Mouse (Mus musculus): ENCODE data around the gene Lurap1l. TPM values are rescaled to one million over a fixed set of nuclear protein-coding genes. Genes with fewer than 3 reads are reported as not detected.

Gene Lurap1l
- polyA plus RNA-seq, 1 experiment from 2014 or later = 5.7 TPM

DNA sequence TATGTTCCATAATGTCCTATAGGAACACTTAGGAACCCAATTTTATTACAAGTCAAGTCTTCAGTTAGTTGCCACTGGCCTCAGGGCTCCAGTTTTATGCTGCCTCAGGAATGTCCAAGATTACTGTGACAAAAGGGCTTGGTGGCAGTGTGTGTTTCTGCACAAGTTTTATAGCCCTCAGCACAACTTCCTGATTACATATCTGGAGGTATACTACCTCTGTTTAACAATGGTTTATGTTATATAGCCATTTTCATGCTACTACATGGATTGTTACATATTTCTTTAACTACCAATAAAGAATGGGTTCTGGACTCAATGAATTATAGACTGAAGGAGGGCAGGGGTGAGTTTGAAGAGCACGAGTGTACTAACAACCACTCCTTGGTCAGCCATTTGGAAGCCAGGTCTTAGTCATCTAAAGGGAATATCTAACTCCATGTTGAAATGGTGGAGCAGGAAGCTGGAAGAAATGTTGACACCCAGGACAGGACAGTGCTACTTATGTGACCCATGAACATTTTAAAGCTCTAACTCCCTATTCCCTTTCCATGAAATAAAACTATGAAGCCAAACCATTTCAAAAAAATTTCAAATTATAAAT, 28.3 kb upstream of the Lurap1l start:
- no peak overlapping the region for H3K4me3 ChIP-seq (ENCODE audit: low read depth, low read length)
- no peak overlapping the region for H3K27ac ChIP-seq (ENCODE audit: low read length)
- WGBS (ENCODE audit: insufficient replicate concordance) = 54% methylated on average over 1 of the region's 1 CpGs
- H3K4me2 ChIP-seq (ENCODE audit: low read depth, low read length) = no peak overlapping the region
- no peak for ATAC-seq (ENCODE audit: low read depth)
- no peaks in the 10 kb centered on the region for H3K9me3 ChIP-seq (replicated peaks; ENCODE audit: control insufficient read depth, low read length)
- no peaks in the 10 kb centered on the region for H3K36me3 ChIP-seq (ENCODE audit: control insufficient read depth, insufficient read depth)
- H3K4me1 ChIP-seq (ENCODE audit: control insufficient read depth, low read depth, low read length) = no peaks in the 10 kb centered on the region
- no peak overlapping the region for H3K9ac ChIP-seq (ENCODE audit: low read depth, low read length)
- no peaks in the 10 kb centered on the region for H3K27me3 ChIP-seq (ENCODE audit: control insufficient read depth, insufficient read depth, low read depth, low read length)

- ATAC-seq (ENCODE audit: low read depth) = no peak
- H3K27ac ChIP-seq (ENCODE audit: low read length) = no peak overlapping the region
Observed at GRCm38 (mm10) chr4:80886631-80887030, 23.8 kb upstream of the Lurap1l start.

GRCm38 (mm10) chr4:80891004-80891403, 19.4 kb upstream of the Lurap1l start:
- Histone ChIP-seq H3K9me3 (replicated peaks; ENCODE audit: control insufficient read depth, low read length) (no peaks in the 10 kb centered on the region), H3K27me3 (ENCODE audit: control insufficient read depth, insufficient read depth, low read depth, low read length) (no peaks in the 10 kb centered on the region), H3K9ac (ENCODE audit: low read depth, low read length) (no peak overlapping the region), H3K4me3 (ENCODE audit: low read depth, low read length) (no peak overlapping the region), H3K36me3 (ENCODE audit: control insufficient read depth, insufficient read depth) (no peaks in the 10 kb centered on the region), H3K4me1 (ENCODE audit: control insufficient read depth, low read depth, low read length) (no peaks in the 10 kb centered on the region), H3K4me2 (ENCODE audit: low read depth, low read length) (no peak overlapping the region), H3K27ac (ENCODE audit: low read length) (no peak overlapping the region)
- 67% methylated on average over 6 of the region's 6 CpGs for WGBS (ENCODE audit: insufficient replicate concordance)
- ATAC-seq (ENCODE audit: low read depth) = no peak

More at GRCm38 (mm10) chr4:80886631-80887030, 23.8 kb upstream of the Lurap1l start:
- no peaks in the 10 kb centered on the region for H3K4me1 ChIP-seq (ENCODE audit: control insufficient read depth, low read depth, low read length)
- no peaks in the 10 kb centered on the region for H3K27me3 ChIP-seq (ENCODE audit: control insufficient read depth, insufficient read depth, low read depth, low read length)
- 54% methylated on average over 4 of the region's 4 CpGs for WGBS (ENCODE audit: insufficient replicate concordance)
- no peak overlapping the region for H3K9ac ChIP-seq (ENCODE audit: low read depth, low read length)
- no peaks in the 10 kb centered on the region for H3K36me3 ChIP-seq (ENCODE audit: control insufficient read depth, insufficient read depth)
- no peak overlapping the region for H3K4me3 ChIP-seq (ENCODE audit: low read depth, low read length)
- H3K9me3 ChIP-seq (replicated peaks; ENCODE audit: control insufficient read depth, low read length) = no peaks in the 10 kb centered on the region
- H3K4me2 ChIP-seq (ENCODE audit: low read depth, low read length) = no peak overlapping the region

DNA sequence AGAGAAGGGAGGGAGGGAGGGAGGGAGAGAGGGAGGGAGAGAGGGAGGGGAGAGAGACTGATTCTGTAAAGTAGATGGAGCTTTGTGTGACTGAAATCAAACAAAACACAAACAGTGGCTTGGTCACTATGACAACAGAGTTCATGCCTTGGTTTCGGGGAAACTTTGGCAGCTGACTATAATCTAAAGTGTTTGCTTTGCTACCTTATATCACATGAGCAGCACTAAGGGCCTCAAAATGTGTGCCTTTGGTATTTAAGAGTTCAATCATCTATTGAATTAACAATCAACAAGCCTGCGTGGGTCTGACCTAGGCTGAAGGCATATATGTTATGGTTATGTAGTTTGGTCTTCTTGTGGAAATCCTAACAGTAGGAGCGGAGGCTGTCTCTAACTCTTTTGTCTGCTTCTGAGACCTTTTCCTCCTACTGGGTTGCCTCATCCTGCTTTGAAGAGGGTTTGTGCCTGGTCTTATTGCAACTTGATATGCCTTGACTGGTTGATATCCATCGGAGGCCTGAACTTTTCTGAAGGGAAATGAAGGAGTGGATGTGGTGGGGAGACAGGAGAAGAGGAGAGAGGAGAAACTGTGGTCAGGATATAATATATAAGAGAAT, 15.1 kb upstream of the Lurap1l start:
- H3K4me1 ChIP-seq (ENCODE audit: control insufficient read depth, low read depth, low read length) = no peaks in the 10 kb centered on the region
- no peak overlapping the region for H3K4me2 ChIP-seq (ENCODE audit: low read depth, low read length)
- no peaks in the 10 kb centered on the region for H3K9me3 ChIP-seq (replicated peaks; ENCODE audit: control insufficient read depth, low read length)
- no peak overlapping the region for H3K9ac ChIP-seq (ENCODE audit: low read depth, low read length)
- H3K36me3 ChIP-seq (ENCODE audit: control insufficient read depth, insufficient read depth) = no peaks in the 10 kb centered on the region
- H3K27me3 ChIP-seq (ENCODE audit: control insufficient read depth, insufficient read depth, low read depth, low read length) = no peaks in the 10 kb centered on the region
- no peak overlapping the region for H3K27ac ChIP-seq (ENCODE audit: low read length)
- H3K4me3 ChIP-seq (ENCODE audit: low read depth, low read length) = no peak overlapping the region
- no peak for ATAC-seq (ENCODE audit: low read depth)
- WGBS (ENCODE audit: insufficient replicate concordance) = 45% methylated on average over 4 of the region's 4 CpGs

DNA sequence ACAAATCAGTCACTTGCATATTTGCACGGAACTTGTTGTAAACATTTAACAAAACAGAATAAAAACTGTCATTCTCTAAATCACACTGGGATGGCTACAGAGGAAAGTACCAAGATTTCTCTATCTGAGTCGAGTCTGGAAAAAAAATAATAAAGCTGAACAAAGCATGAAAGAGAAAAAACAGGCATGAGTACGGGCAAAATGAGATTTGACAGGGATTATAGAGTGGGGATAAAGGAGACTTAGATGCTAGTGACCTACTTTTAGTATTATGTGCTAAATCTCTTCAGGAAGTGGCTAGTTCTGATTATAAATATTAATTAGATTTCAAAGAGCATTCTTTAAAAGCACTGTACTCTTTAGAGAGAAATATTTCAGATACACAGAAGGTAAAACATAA, 3.7 kb upstream of the Lurap1l start:
- Histone ChIP-seq H3K4me1 (ENCODE audit: control insufficient read depth, low read depth, low read length) (no peaks in the 10 kb centered on the region), H3K9ac (ENCODE audit: low read depth, low read length) (no peak overlapping the region), H3K4me3 (ENCODE audit: low read depth, low read length) (no peak overlapping the region), H3K4me2 (ENCODE audit: low read depth, low read length) (no peak overlapping the region), H3K9me3 (replicated peaks; ENCODE audit: control insufficient read depth, low read length) (no peaks in the 10 kb centered on the region), H3K36me3 (ENCODE audit: control insufficient read depth, insufficient read depth) (no peaks in the 10 kb centered on the region), H3K27me3 (ENCODE audit: control insufficient read depth, insufficient read depth, low read depth, low read length) (no peaks in the 10 kb centered on the region), H3K27ac (ENCODE audit: low read length) (no peak overlapping the region)
- 49% methylated on average over 3 of the region's 3 CpGs for WGBS (ENCODE audit: insufficient replicate concordance)
- ATAC-seq (ENCODE audit: low read depth) = no peak

DNA sequence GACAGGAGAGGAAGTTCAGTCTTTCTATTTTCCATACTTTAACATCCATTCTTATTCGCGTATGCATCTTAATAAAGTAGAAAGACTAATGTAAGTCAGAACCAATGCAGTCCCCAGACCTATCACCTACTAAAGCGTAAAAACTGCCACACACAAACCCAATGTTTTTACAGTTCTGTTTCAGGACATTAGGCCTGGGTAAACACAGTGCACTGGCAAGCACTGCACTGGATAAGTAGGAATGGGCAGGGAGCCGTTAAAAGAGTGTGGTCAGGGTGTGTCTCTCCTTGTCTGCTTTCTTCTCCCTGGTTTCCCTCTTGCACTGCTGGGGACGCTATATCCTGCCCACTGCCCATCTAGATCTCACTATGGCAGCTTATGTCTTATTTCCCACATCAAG, 2.5 kb upstream of the Lurap1l start:
- Histone ChIP-seq H3K36me3 (ENCODE audit: control insufficient read depth, insufficient read depth) (no peaks in the 10 kb centered on the region), H3K9me3 (replicated peaks; ENCODE audit: control insufficient read depth, low read length) (no peaks in the 10 kb centered on the region), H3K9ac (ENCODE audit: low read depth, low read length) (no peak overlapping the region), H3K4me2 (ENCODE audit: low read depth, low read length) (no peak overlapping the region), H3K4me3 (ENCODE audit: low read depth, low read length) (no peak overlapping the region), H3K4me1 (ENCODE audit: control insufficient read depth, low read depth, low read length) (no peaks in the 10 kb centered on the region), H3K27me3 (ENCODE audit: control insufficient read depth, insufficient read depth, low read depth, low read length) (no peaks in the 10 kb centered on the region), H3K27ac (ENCODE audit: low read length) (no peak overlapping the region)
- ATAC-seq (ENCODE audit: low read depth) = no peak
- WGBS (ENCODE audit: insufficient replicate concordance) = 66% methylated on average over 5 of the region's 5 CpGs

DNA sequence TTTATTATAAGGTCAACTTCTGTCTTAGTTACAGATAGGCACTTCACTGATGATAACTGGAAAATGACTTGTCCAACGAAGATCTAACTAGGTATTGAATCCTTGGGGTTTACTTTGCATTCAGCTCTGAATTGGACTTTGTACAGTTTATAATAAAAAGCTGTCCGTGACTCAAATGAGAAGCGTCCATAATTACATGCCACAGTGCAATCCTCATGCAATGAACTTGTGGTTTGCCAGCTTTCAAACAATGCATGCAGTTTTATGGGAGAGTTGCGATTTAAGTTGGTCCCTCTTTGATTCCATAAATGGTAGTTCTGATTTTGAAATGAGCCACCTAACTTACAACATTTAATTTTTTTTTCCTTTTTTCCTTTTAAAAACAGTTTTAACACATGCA, 1.5 kb upstream of the Lurap1l start:
- 45% methylated on average over 4 of the region's 4 CpGs for WGBS (ENCODE audit: insufficient replicate concordance)
- Histone ChIP-seq H3K27ac (ENCODE audit: low read length) (no peak overlapping the region), H3K9me3 (replicated peaks; ENCODE audit: control insufficient read depth, low read length) (no peaks in the 10 kb centered on the region), H3K36me3 (ENCODE audit: control insufficient read depth, insufficient read depth) (no peaks in the 10 kb centered on the region), H3K9ac (ENCODE audit: low read depth, low read length) (no peak overlapping the region), H3K27me3 (ENCODE audit: control insufficient read depth, insufficient read depth, low read depth, low read length) (no peaks in the 10 kb centered on the region), H3K4me3 (ENCODE audit: low read depth, low read length) (no peak overlapping the region), H3K4me2 (ENCODE audit: low read depth, low read length) (no peak overlapping the region), H3K4me1 (ENCODE audit: control insufficient read depth, low read depth, low read length) (no peaks in the 10 kb centered on the region)
- no peak for ATAC-seq (ENCODE audit: low read depth)

DNA sequence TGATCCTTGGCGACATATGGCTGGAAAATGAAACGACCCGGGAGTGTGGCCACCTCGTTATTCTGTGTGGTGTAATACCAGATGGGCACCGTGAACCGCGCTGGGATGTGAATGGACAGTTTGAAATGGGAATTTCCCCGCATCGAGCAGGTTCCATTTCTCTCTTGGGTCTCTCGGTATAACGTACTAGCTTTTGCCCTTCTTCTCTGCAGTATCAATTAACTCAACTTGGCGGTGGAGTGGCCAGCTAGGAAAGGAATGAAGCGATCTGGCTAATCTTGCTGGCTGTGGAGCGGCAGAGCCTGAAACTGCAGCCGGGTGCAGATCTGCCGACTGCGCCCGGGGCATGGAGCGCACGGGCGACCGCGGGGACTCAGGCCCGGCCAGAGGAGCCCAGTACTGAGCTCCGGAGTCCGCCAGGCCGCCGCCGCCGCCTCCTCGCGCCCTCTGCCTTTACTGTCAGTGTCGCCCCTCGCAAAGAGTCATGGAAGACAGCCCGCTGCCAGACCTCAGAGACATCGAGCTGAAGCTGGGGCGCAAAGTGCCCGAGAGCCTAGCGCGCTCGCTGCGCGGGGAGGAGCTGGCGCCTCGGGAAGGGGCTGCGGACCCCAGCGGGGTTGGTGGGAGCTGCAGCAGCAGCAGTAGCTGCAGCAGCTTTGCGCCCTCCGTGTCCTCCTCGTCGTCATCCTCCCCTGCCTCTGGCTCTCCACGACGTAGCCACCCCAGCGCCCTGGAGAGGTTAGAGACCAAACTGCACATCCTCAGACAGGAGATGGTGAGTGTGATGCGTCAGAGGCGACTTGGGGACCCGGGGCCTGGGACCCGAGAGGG, 640 bp downstream of the Lurap1l start:
- H3K36me3 ChIP-seq (ENCODE audit: control insufficient read depth, insufficient read depth) = no peaks in the 10 kb centered on the region

More for the DNA sequence above, 640 bp downstream of the Lurap1l start:
- under 1% methylated on average over 57 of the region's 58 CpGs for WGBS (ENCODE audit: insufficient replicate concordance)
- Histone ChIP-seq H3K27me3 (ENCODE audit: control insufficient read depth, insufficient read depth, low read depth, low read length) (no peaks in the 10 kb centered on the region), H3K4me1 (ENCODE audit: control insufficient read depth, low read depth, low read length) (no peaks in the 10 kb centered on the region), H3K9me3 (replicated peaks; ENCODE audit: control insufficient read depth, low read length) (no peaks in the 10 kb centered on the region), H3K9ac (ENCODE audit: low read depth, low read length) (peak overlapping the region; percentile 48), H3K27ac (ENCODE audit: low read length) (peak overlapping the region; percentile 72), H3K4me3 (ENCODE audit: low read depth, low read length) (peak overlapping the region; percentile 63), H3K4me2 (ENCODE audit: low read depth, low read length) (peak overlapping the region; percentile 46)
- ATAC-seq (ENCODE audit: low read depth) = no peak; the same call in 1 of the 2 replicates

Measured in liver, embryonic 16.5 days (tissue).